Comparison of ENCODE assay signal across 10 mouse cellular contexts in genomic region chr1:60702641-60703040, GRCm38 (mm10). TPM values are rescaled to one million over a fixed set of nuclear protein-coding genes. Genes with fewer than 3 reads are reported as not detected.
A peak's percentile ranks its signal among the peaks of the same experiment; 100 is the strongest.
DNase-seq lines count a peak whose midpoint lies in the region; ATAC-seq lines count a peak whose summit lies in the region.
"Had no signal": no experiment of that assay in that cellular context is flagged by ENCODE, and none has a peak within 500 bp of the region (broad histone marks: within the 10 kb centered on the region; RNA-seq: fewer than 3 reads in every experiment).

No protein-coding gene starts in this region.

- intact Hi-C loops in gastrocnemius, postnatal 36 days (cut with DNase I): no loop called here

- DNase-seq in gastrocnemius, postnatal 25 days: peak; percentile 32
- no peak for DNase-seq in gastrocnemius, postnatal 36 days
- DNase-seq in spleen, postnatal 36 days (ENCODE audit: low spot score in 2 of 2): peak; percentile 26 to 38
- DNase-seq in spleen, postnatal 14 days (ENCODE audit: low spot score in 2 of 2): no peak
- peak; percentile 34 for DNase-seq in thymus, postnatal 14 days
- DNase-seq in adrenal gland, adult 18-20 months (ENCODE audit: low spot score in 2 of 2): no peak
- DNase-seq in frontal cortex, postnatal 10 days (ENCODE audit: low spot score in 2 of 2): no peak
- DNase-seq: cerebellum, postnatal 14 days; right cerebral cortex, postnatal 25 days had no signal

- peak; percentile 91 to 97 for ATAC-seq in hematopoietic stem cell, adult 5-6 weeks (replicated peaks in 1 of 2; ENCODE audit: insufficient read depth in 1 of 2, low FRiP score in 2 of 2, low TSS enrichment in 1 of 2, low read depth in 1 of 2, poor library complexity in 2 of 2, severe bottlenecking in 2 of 2)

RNA-seq across cellular contexts. Expression of gene Cd28, which starts 14.0 kb away (rescaled TPM):
- 1 to 10 TPM; 1.2 to 4.0 TPM for total RNA-seq in gastrocnemius, postnatal 25 days (2021)
- total RNA-seq in gastrocnemius, postnatal 36 days (2021): 1 to 10 TPM; 2.2 to 2.6 TPM
- 6.5 and 18.0 TPM in 2 replicates for total RNA-seq in hematopoietic stem cell, adult 5-6 weeks (2017)
- total RNA-seq in adrenal gland, adult 18-20 months (2021): under 1 TPM; 0.30 to 0.80 TPM

Comparison
In these comparisons a context has a peak if more than half of its experiments do, and no peak if none do; other contexts are left out.
1. DNase-seq: peak in gastrocnemius, postnatal 25 days (single experiment), spleen, postnatal 36 days (2 of 2) and thymus, postnatal 14 days (single experiment); none in gastrocnemius, postnatal 36 days (0 of 2), spleen, postnatal 14 days (0 of 2), adrenal gland, adult 18-20 months (0 of 2) and frontal cortex, postnatal 10 days (0 of 2).